Mouse (Mus musculus) embryonic stem cell, embryonic (primary cell): ENCODE data around the gene Gm17124.
"Not testable (repeated sequence)": the region's sequence is repeated elsewhere in the genome, so short reads cannot be mapped to it uniquely, and the experiment has no call there.

Experiments used
- CTCF ChIA-PET, 4 experiments: fragments of 300-600 bp in 2 of 4; fragments of 350-600 bp in 2 of 4; sonication (Branson Sonifier 250); formaldehyde crosslinking; loops; one replicate each; lab custom pipeline; 2022; ENCODE audit warnings: inconsistent platforms in 2 of 4; lab: Charles Lee
- POLR2A ChIA-PET, 4 experiments: fragments of 300-600 bp in 2 of 4; fragments of 350-600 bp in 2 of 4; sonication (Branson Sonifier 250); formaldehyde crosslinking; loops; one replicate each; lab custom pipeline; 2022; ENCODE audit warnings: antibody characterized with exemption in 4 of 4, inconsistent platforms in 1 of 4; lab: Charles Lee

The Gm17124 gene

DNA sequence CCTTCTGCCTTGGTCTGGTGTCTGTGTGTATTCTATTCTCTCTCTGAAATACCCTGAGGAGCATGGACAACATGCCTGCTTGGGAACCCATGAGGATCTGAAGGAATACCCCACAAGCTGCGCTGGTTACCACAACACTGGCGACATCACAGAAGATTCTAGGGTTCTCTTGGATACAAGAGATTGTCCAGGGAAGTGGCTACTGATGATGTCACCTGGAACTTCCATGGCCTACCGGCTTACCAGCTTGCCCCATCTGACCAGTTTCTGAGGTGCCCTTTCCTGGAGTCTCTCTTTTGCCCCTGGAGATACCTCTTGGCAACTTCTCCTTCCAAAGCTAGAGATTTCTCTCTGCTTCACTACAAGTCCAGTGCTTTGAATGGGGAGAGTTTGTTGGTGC lies at the start of gene Gm17124:
TSS of gene Gm17124 (minus strand) at position 101 of the 400 bp plus-strand sequence.
- POLR2A ChIA-PET, CTCF ChIA-PET: not testable (repeated sequence)

GRCm38 (mm10) chr14:42641817-42642216 lies 42.1 kb upstream of the Gm17124 start, which contains the start of gene Gm3633:
Gm3633 (minus strand) TSS chr14:42641917.
- CTCF ChIA-PET, POLR2A ChIA-PET: not testable (repeated sequence)
